Mouse (Mus musculus) stomach, embryonic 15.5 days (tissue): Measurements from ENCODE around the gene Hmgn2. TPM values are rescaled to one million over a fixed set of nuclear protein-coding genes. Genes with fewer than 3 reads are reported as not detected.
"Not testable (repeated sequence)": the region's sequence is repeated elsewhere in the genome, so short reads cannot be mapped to it uniquely, and the experiment has no call there.

Source experiments
- ATAC-seq: fragments of 200-750 bp; cut with Nextera tagmentation; 2 replicates; pipeline ENCODE4 v1.8.0; 2017; ENCODE audit warnings: low read depth, moderate number of reproducible peaks, moderate TSS enrichment; ENCODE audit not compliant: insufficient read depth, low FRiP score
- H3K27ac ChIP-seq: fragments of 300-500 bp; sonication (generic); 2 replicates; pipeline ENCODE4 v1.5.1; 2015; ENCODE audit warnings: mild to moderate bottlenecking, inconsistent platforms
- H3K27me3 ChIP-seq: fragments of 300-500 bp; sonication (generic); replicated peaks from 2 replicates; pipeline ENCODE4 v1.6.1; 2015; ENCODE audit warnings: inconsistent platforms
- H3K36me3 ChIP-seq: fragments of 300-500 bp; sonication (generic); 2 replicates; pipeline ENCODE4 v1.6.1; 2015; ENCODE audit warnings: inconsistent platforms
- H3K4me1 ChIP-seq: fragments of 300-500 bp; sonication (generic); 2 replicates; pipeline ENCODE4 v1.6.1; 2015; ENCODE audit warnings: inconsistent platforms
- H3K4me2 ChIP-seq: fragments of 300-500 bp; sonication (generic); 2 replicates; pipeline ENCODE4 v1.6.1; 2015; ENCODE audit warnings: mild to moderate bottlenecking, inconsistent platforms
- H3K4me3 ChIP-seq: fragments of 300-500 bp; sonication (generic); replicated peaks from 2 replicates; pipeline ENCODE4 v1.5.1; 2015; ENCODE audit warnings: inconsistent platforms
- H3K9ac ChIP-seq: fragments of 300-500 bp; sonication (generic); 2 replicates; pipeline ENCODE4 v1.6.1; 2015; ENCODE audit warnings: inconsistent platforms
- H3K9me3 ChIP-seq: fragments of 300-500 bp; sonication (generic); 2 replicates; pipeline ENCODE4 v1.6.1; 2016; ENCODE audit warnings: inconsistent platforms
- WGBS: fragments of 180-500 bp; shearing (Covaris S2); methylation state at CpG from one replicate; pipeline ENCODE4 v1.1.7; 2015; 5-methylcytosine and 5-hydroxymethylcytosine counted together
- polyA plus RNA-seq: library from polyadenylated mRNA; unstranded; fragments of >200 nt; fragmentation: Nextera tagmentation; extraction: Ambion mirVana; gene quantifications from 2 replicates; pipeline ENCODE4 v1.2.1, GENCODE M21; 2015

Hmgn2 gene
- polyA plus RNA-seq, 1 experiment from 2014 or later = 1,858 TPM

- ATAC-seq = no peak
- Histone ChIP-seq H3K9ac (no peak overlapping the region), H3K4me3 (no peak overlapping the region), H3K4me2 (no peak overlapping the region), H3K27ac (no peak overlapping the region), H3K27me3 (no peaks in the 10 kb centered on the region), H3K36me3 (no peaks in the 10 kb centered on the region), H3K4me1 (0 out of 2 replicates have a peak, but pooled peaks cover 8% of the 10 kb centered on the region), H3K9me3 (no peaks in the 10 kb centered on the region)
- WGBS = 53% methylated on average over 4 of the region's 4 CpGs
These were observed 33.8 kb upstream of the Hmgn2 start for GRCm38 (mm10) chr4:134002246-134002645.

GRCm38 (mm10) chr4:134001710-134002109 is 33.3 kb upstream of the Hmgn2 start:
- Histone ChIP-seq H3K27me3 (no peaks in the 10 kb centered on the region), H3K4me1 (0 out of 2 replicates have a peak, but pooled peaks cover 8% of the 10 kb centered on the region), H3K9me3 (no peaks in the 10 kb centered on the region), H3K36me3 (0 out of 2 replicates have a peak, but pooled peaks cover 3% of the 10 kb centered on the region), H3K4me2 (no peak overlapping the region), H3K9ac (no peak overlapping the region), H3K27ac (no peak overlapping the region), H3K4me3 (no peak overlapping the region)
- WGBS = 55% methylated on average over 10 of the region's 10 CpGs
- ATAC-seq = no peak

GRCm38 (mm10) chr4:134000466-134001438 is 32.3 kb upstream of the Hmgn2 start, which contains the start of gene Dhdds:
Gene Dhdds, minus strand, starts transcription at chr4:134000918.
- no peaks in the 10 kb centered on the region for H3K27me3 ChIP-seq
- peak within 1 kb of the TSS; percentile 73 for H3K9ac ChIP-seq
- peak within 1 kb of the TSS; percentile 37; the same call in 1 of the 2 replicates for H3K27ac ChIP-seq
- no peaks in the 10 kb centered on the region for H3K9me3 ChIP-seq
- peak within 1 kb of the TSS; percentile 86 for H3K4me2 ChIP-seq
- H3K4me1 ChIP-seq = 0 out of 2 replicates have a peak, but pooled peaks cover 8% of the 10 kb centered on the region
- ATAC-seq = peak; percentile 97
- H3K36me3 ChIP-seq = 0 out of 2 replicates have a peak, but pooled peaks cover 3% of the 10 kb centered on the region
- 1% methylated on average over 49 of the region's 49 CpGs for WGBS
- H3K4me3 ChIP-seq = peak within 1 kb of the TSS; percentile 83

GRCm38 (mm10) chr4:133994697-133995096 is 26.2 kb upstream of the Hmgn2 start:
- ATAC-seq = no peak
- peaks cover 34% of the 10 kb centered on the region for H3K36me3 ChIP-seq
- no peak overlapping the region for H3K9ac ChIP-seq
- H3K4me2 ChIP-seq = no peak overlapping the region
- H3K4me3 ChIP-seq = no peak overlapping the region
- no peaks in the 10 kb centered on the region for H3K9me3 ChIP-seq
- no peaks in the 10 kb centered on the region for H3K27me3 ChIP-seq
- H3K27ac ChIP-seq = no peak overlapping the region
- WGBS = 85% methylated on average over 8 of the region's 8 CpGs
- 0 out of 2 replicates have a peak, but pooled peaks cover 3% of the 10 kb centered on the region for H3K4me1 ChIP-seq

GRCm38 (mm10) chr4:133991087-133991660 is 22.7 kb upstream of the Hmgn2 start:
- Histone ChIP-seq H3K36me3 (peaks cover 41% of the 10 kb centered on the region), H3K27ac (no peak overlapping the region)
- no peak for ATAC-seq

GRCm38 (mm10) chr4:133990035-133990434 is 21.6 kb upstream of the Hmgn2 start:
- H3K4me1 ChIP-seq = no peaks in the 10 kb centered on the region
- H3K4me3 ChIP-seq = no peak overlapping the region
- no peak overlapping the region for H3K27ac ChIP-seq
- no peaks in the 10 kb centered on the region for H3K9me3 ChIP-seq
- H3K4me2 ChIP-seq = no peak overlapping the region
- no peak for ATAC-seq
- no peak overlapping the region for H3K9ac ChIP-seq
- 62% methylated on average over 4 of the region's 4 CpGs for WGBS
- peaks cover 41% of the 10 kb centered on the region for H3K36me3 ChIP-seq
- H3K27me3 ChIP-seq = no peaks in the 10 kb centered on the region

More at GRCm38 (mm10) chr4:133991087-133991660, 22.7 kb upstream of the Hmgn2 start:
- Histone ChIP-seq H3K9ac (no peak overlapping the region), H3K9me3 (no peaks in the 10 kb centered on the region), H3K27me3 (no peaks in the 10 kb centered on the region), H3K4me3 (no peak overlapping the region), H3K4me1 (no peaks in the 10 kb centered on the region), H3K4me2 (no peak overlapping the region)
- WGBS = 86% methylated on average over 13 of the region's 13 CpGs

- not testable (repeated sequence) for ATAC-seq, H3K9me3 ChIP-seq, H3K27me3 ChIP-seq, H3K27ac ChIP-seq, H3K9ac ChIP-seq, H3K4me1 ChIP-seq, H3K4me2 ChIP-seq, H3K4me3 ChIP-seq
- peaks cover 28% of the 10 kb centered on the region for H3K36me3 ChIP-seq
- 85% methylated on average over 8 of the region's 8 CpGs for whole genome bisulfite sequencing
These were observed 19.8 kb upstream of the Hmgn2 start for GRCm38 (mm10) chr4:133988289-133988688.

GRCm38 (mm10) chr4:133982936-133983335 is 14.5 kb upstream of the Hmgn2 start:
- H3K27ac ChIP-seq = no peak overlapping the region
- H3K4me1 ChIP-seq = no peaks in the 10 kb centered on the region
- no peaks in the 10 kb centered on the region for H3K9me3 ChIP-seq
- 90% methylated on average over 13 of the region's 13 CpGs for WGBS
- H3K9ac ChIP-seq = no peak overlapping the region
- H3K27me3 ChIP-seq = no peaks in the 10 kb centered on the region
- no peak for ATAC-seq
- H3K4me2 ChIP-seq = no peak overlapping the region
- peaks cover 22% of the 10 kb centered on the region for H3K36me3 ChIP-seq
- no peak overlapping the region for H3K4me3 ChIP-seq

- no peaks in the 10 kb centered on the region for H3K27me3 ChIP-seq
- H3K9me3 ChIP-seq = no peaks in the 10 kb centered on the region
- no peak for ATAC-seq
- no peak overlapping the region for H3K27ac ChIP-seq
- H3K36me3 ChIP-seq = peaks cover 22% of the 10 kb centered on the region; the same call in 1 of the 2 replicates
- H3K4me3 ChIP-seq = no peak overlapping the region
- H3K4me1 ChIP-seq = no peaks in the 10 kb centered on the region
- no peak overlapping the region for H3K4me2 ChIP-seq
- WGBS = 81% methylated on average over 5 of the region's 5 CpGs
- no peak overlapping the region for H3K9ac ChIP-seq
These were observed 12.0 kb upstream of the Hmgn2 start for GRCm38 (mm10) chr4:133980496-133980895.

GRCm38 (mm10) chr4:133978021-133978711 is 9.7 kb upstream of the Hmgn2 start:
- H3K27ac ChIP-seq = no peak overlapping the region
- no peak for ATAC-seq
- H3K9me3 ChIP-seq = no peaks in the 10 kb centered on the region
- peaks cover 27% of the 10 kb centered on the region for H3K36me3 ChIP-seq
- H3K4me1 ChIP-seq = no peaks in the 10 kb centered on the region
- no peak overlapping the region for H3K9ac ChIP-seq
- H3K4me2 ChIP-seq = no peak overlapping the region
- WGBS = 88% methylated on average over 10 of the region's 10 CpGs
- H3K27me3 ChIP-seq = no peaks in the 10 kb centered on the region
- H3K4me3 ChIP-seq = no peak overlapping the region

GRCm38 (mm10) chr4:133971741-133972140 is 3.3 kb upstream of the Hmgn2 start:
- H3K4me3 ChIP-seq = no peak overlapping the region
- no peaks in the 10 kb centered on the region for H3K27me3 ChIP-seq
- no peak overlapping the region for H3K4me2 ChIP-seq
- H3K4me1 ChIP-seq = peaks cover 11% of the 10 kb centered on the region
- ATAC-seq = no peak
- WGBS = 66% methylated on average over 8 of the region's 8 CpGs
- H3K9ac ChIP-seq = no peak overlapping the region
- H3K36me3 ChIP-seq = peaks cover 11% of the 10 kb centered on the region
- H3K9me3 ChIP-seq = no peaks in the 10 kb centered on the region
- no peak overlapping the region for H3K27ac ChIP-seq
